Mouse (Mus musculus): Measurements from ENCODE around the gene Odf3. TPM values are rescaled to one million over a fixed set of nuclear protein-coding genes. Genes with fewer than 3 reads are reported as not detected.

The Odf3 gene
- polyA plus RNA-seq, 1 experiment, result not detected

GRCm38 (mm10) chr7:140900220-140900619, 52.6 kb downstream of the Odf3 start, which contains the start of gene Cox8b:
Cox8b (minus strand) TSS chr7:140900446.
- no peaks in the 10 kb centered on the region for H3K4me1 ChIP-seq (ENCODE audit: control insufficient read depth, insufficient read depth, low read length)
- TF ChIP-seq CTCF (IDR thresholded peaks at IDR 0.05; ENCODE audit: low read depth, low read length), result no peak
- no peak within 1 kb of the TSS for H3K27ac ChIP-seq (ENCODE audit: insufficient read depth, low read depth, low read length)
- H3K4me3 ChIP-seq (ENCODE audit: insufficient read depth, low read length), result no peak within 1 kb of the TSS

Other genes starting within 250 kb of the Odf3 start
- gene Olfr46, start 246.5 kb upstream of the Odf3 start, polyA plus RNA-seq (2012; ENCODE audit: insufficient read depth, insufficient read length, missing spikeins), result not detected in 2 replicates
- gene Olfr61, start 218.8 kb upstream of the Odf3 start, polyA plus RNA-seq (2012; ENCODE audit: insufficient read depth, insufficient read length, missing spikeins), result not detected in 2 replicates
- not detected in 2 replicates for gene Olfr53, start 201.4 kb upstream of the Odf3 start, polyA plus RNA-seq (2012; ENCODE audit: insufficient read depth, insufficient read length, missing spikeins)
- 0.05 TPM in 1 of 2 replicates, not detected in the other for gene Olfr539, start 187.9 kb upstream of the Odf3 start, polyA plus RNA-seq (2012; ENCODE audit: insufficient read depth, insufficient read length, missing spikeins)
- not detected in 2 replicates for gene Olfr45, start 165.9 kb upstream of the Odf3 start, polyA plus RNA-seq (2012; ENCODE audit: insufficient read depth, insufficient read length, missing spikeins)
- not detected in 2 replicates for gene Olfr541, start 150.5 kb upstream of the Odf3 start, polyA plus RNA-seq (2012; ENCODE audit: insufficient read depth, insufficient read length, missing spikeins)
- gene Cyp2e1, start 84.1 kb upstream of the Odf3 start, polyA plus RNA-seq (2012; ENCODE audit: insufficient read depth, insufficient read length, missing spikeins), result not detected in 2 replicates
- gene Syce1, start 60.0 kb upstream of the Odf3 start, polyA plus RNA-seq (2012; ENCODE audit: insufficient read depth, insufficient read length, missing spikeins), result not detected in 2 replicates
- 0.19 and 0.20 TPM in 2 replicates for gene Zfp941, start 25.6 kb upstream of the Odf3 start, polyA plus RNA-seq (2012; ENCODE audit: insufficient read depth, insufficient read length, missing spikeins)
- gene Urah, start 12.8 kb upstream of the Odf3 start, polyA plus RNA-seq (2012; ENCODE audit: insufficient read depth, insufficient read length, missing spikeins), result not detected in 2 replicates
- not detected in 2 replicates for gene Scgb1c1, start 2.3 kb upstream of the Odf3 start, polyA plus RNA-seq (2012; ENCODE audit: insufficient read depth, insufficient read length, missing spikeins)
- not detected in 2 replicates for gene Gm45785, start 8.5 kb downstream of the Odf3 start, polyA plus RNA-seq (2012; ENCODE audit: insufficient read depth, insufficient read length, missing spikeins)
- gene Ric8a, start 9.2 kb downstream of the Odf3 start, polyA plus RNA-seq (2012; ENCODE audit: insufficient read depth, insufficient read length, missing spikeins), result 58.2 and 61.2 TPM in 2 replicates
- 21.1 and 29.7 TPM in 2 replicates for gene Bet1l, start 9.8 kb downstream of the Odf3 start, polyA plus RNA-seq (2012; ENCODE audit: insufficient read depth, insufficient read length, missing spikeins)
- 120 and 121 TPM in 2 replicates for gene Psmd13, start 34.2 kb downstream of the Odf3 start, polyA plus RNA-seq (2012; ENCODE audit: insufficient read depth, insufficient read length, missing spikeins)
- gene Sirt3, start 34.5 kb downstream of the Odf3 start, polyA plus RNA-seq (2012; ENCODE audit: insufficient read depth, insufficient read length, missing spikeins), result 16.2 and 20.1 TPM in 2 replicates
- gene Cox8b, start 52.6 kb downstream of the Odf3 start, polyA plus RNA-seq (2012; ENCODE audit: insufficient read depth, insufficient read length, missing spikeins), result 2.2 TPM in 1 of 2 replicates, not detected in the other
- gene Nlrp6, start 73.1 kb downstream of the Odf3 start, polyA plus RNA-seq (2012; ENCODE audit: insufficient read depth, insufficient read length, missing spikeins), result not detected in 2 replicates
- 11.5 and 13.8 TPM in 2 replicates for gene Pgghg, start 93.6 kb downstream of the Odf3 start, polyA plus RNA-seq (2012; ENCODE audit: insufficient read depth, insufficient read length, missing spikeins)
- gene Ifitm5, start 102.5 kb downstream of the Odf3 start, polyA plus RNA-seq (2012; ENCODE audit: insufficient read depth, insufficient read length, missing spikeins), result 1.8 and 1.9 TPM in 2 replicates
- gene Gm45717, start 108.1 kb downstream of the Odf3 start, polyA plus RNA-seq (2012; ENCODE audit: insufficient read depth, insufficient read length, missing spikeins), result 1.2 and 8.8 TPM in 2 replicates
- gene Ifitm2, start 108.2 kb downstream of the Odf3 start, polyA plus RNA-seq (2012; ENCODE audit: insufficient read depth, insufficient read length, missing spikeins), result 1,477 and 1,645 TPM in 2 replicates
- 31.2 and 38.0 TPM in 2 replicates for gene Ifitm1, start 119.4 kb downstream of the Odf3 start, polyA plus RNA-seq (2012; ENCODE audit: insufficient read depth, insufficient read length, missing spikeins)
- gene Ifitm3, start 163.0 kb downstream of the Odf3 start, polyA plus RNA-seq (2012; ENCODE audit: insufficient read depth, insufficient read length, missing spikeins), result 1,636 and 1,773 TPM in 2 replicates
- gene Ifitm6, start 170.1 kb downstream of the Odf3 start, polyA plus RNA-seq (2012; ENCODE audit: insufficient read depth, insufficient read length, missing spikeins), result 31.9 and 45.4 TPM in 2 replicates
- gene Gm17387, start 181.3 kb downstream of the Odf3 start, polyA plus RNA-seq (2012; ENCODE audit: insufficient read depth, insufficient read length, missing spikeins), result not detected in 2 replicates
- gene B4galnt4, start 213.3 kb downstream of the Odf3 start, polyA plus RNA-seq (2012; ENCODE audit: insufficient read depth, insufficient read length, missing spikeins), result not detected in 2 replicates
- not detected in 2 replicates for gene Pkp3, start 230.4 kb downstream of the Odf3 start, polyA plus RNA-seq (2012; ENCODE audit: insufficient read depth, insufficient read length, missing spikeins)

Measured in bone marrow macrophage, adult 2 months (primary cell).